Mouse (Mus musculus) kidney, postnatal 25 days (tissue): ENCODE measurements around the gene Kit.

ENCODE experiments used
- DNase-seq, 2 experiments: peaks; one replicate each; pipeline ENCODE4 v3.0.0; 2021; ENCODE audit warnings: mixed read lengths in 2 of 2

The Kit gene

DNA sequence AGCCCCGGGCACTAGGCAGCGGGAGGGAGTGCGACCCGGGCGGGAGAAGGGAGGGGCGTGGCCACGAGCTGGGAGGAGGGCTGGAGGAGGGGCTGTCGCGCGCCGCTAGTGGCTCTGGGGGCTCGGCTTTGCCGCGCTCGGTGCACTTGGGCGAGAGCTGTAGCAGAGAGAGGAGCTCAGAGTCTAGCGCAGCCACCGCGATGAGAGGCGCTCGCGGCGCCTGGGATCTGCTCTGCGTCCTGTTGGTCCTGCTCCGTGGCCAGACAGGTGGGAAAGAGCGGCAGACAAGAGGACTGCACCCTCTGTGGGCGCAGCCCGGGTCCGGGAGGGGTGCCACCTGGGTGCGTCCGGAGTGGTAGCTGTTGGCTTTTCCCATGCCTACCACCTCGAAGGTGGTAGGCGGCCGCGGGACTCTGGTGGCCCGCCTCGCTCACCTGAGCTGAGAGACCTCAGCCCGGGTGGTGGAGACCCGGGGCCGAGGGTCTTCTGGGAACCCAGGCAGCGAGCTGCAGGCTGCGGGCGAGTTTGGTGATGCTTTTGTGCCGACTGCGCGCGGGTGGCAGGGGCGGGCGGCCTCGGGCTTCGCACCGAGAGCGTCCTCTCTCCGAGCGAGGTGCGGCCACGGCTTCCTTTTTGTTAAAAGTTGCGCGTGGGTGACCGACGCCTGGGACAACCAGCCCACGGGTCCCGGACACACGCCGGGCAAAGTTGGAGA is at the start of gene Kit:
Gene Kit, plus strand, starts transcription at position 65 of the 715 bp plus-strand sequence.
- DNase-seq: peak; percentile 74 to 77

GRCm38 (mm10) chr5:75536156-75536555 is 38.6 kb upstream of the Kit start:
- no peak for DNase-seq

DNA sequence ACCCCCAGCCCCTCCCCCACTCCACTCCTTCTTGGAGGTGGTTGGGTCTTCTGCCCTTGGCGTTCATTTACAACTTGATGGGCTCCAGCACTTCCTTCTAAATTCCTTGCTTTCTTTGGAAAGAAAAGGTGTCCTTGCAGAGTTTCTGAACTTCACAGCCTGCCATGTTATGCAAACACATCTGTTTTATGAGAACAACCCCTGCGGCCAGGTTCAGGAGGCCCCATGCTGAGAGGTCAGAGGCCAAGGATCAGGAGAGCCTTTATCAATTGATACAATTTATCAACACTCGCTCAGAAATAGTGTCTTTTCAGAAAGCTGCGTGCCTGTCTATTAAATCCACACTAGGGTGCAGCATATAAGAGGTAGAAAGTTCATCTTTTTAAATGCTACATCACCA is 37.0 kb upstream of the Kit start:
- DNase-seq: no peak

DNA sequence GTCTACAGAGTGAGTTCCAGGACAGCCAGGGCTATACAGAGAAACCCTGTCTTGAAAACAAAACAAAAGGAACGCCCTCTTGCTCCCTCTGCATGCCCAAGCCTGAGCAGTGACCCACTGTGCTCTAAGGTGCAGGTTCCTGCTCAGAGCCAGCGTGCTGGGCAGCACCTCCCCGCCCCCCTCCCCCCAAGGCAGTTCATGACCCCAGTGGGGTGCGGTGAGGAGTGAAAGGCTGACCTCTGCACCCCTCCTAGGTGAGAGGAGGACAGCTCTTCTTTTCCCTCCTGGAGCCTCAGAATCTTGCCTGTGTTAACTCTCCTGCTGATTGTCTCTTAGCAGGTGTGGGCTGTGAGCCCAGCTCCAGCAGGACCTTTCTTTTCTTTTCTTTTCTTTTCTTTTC is 36.3 kb upstream of the Kit start:
- DNase-seq: peak; percentile 4 to 51

DNA sequence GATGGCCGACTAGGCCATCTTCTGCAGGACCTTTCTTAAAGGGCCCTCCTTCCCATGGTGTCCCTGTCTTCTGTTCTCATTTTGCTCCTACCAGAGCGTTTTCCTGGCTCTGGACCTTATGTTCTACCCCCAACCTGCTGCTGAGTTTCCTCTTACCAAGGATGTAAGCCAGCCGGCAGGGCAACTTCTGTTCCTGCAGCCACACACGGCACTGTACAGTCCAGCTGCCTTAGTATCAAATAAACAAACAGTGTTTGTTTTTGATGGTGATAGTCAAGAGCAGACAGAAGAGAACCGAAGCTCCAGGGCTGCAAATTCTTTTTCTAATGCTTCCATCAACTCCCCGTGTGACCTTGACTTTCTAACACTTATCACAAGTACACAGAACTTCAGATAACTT is 35.6 kb upstream of the Kit start:
- no peak for DNase-seq

DNA sequence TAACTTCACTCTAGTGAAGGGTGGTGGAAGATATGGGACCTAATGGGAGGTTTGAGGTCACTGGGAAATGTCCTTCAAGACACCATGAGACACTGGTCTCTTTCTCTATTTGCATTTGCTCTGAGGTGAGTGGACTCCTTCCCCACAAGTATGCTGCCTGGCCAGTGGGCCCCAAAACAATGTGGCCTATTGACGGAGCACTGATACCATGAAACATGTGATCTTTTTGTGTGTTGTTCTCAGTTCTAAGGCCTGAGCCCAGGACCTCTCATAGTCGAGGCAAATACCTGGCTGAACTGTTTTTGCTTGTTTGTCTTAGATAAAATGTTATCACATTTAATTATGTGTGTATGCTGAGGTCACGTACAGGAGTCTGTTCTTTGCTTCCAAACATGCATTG is 31.0 kb upstream of the Kit start:
- DNase-seq: no peak

DNA sequence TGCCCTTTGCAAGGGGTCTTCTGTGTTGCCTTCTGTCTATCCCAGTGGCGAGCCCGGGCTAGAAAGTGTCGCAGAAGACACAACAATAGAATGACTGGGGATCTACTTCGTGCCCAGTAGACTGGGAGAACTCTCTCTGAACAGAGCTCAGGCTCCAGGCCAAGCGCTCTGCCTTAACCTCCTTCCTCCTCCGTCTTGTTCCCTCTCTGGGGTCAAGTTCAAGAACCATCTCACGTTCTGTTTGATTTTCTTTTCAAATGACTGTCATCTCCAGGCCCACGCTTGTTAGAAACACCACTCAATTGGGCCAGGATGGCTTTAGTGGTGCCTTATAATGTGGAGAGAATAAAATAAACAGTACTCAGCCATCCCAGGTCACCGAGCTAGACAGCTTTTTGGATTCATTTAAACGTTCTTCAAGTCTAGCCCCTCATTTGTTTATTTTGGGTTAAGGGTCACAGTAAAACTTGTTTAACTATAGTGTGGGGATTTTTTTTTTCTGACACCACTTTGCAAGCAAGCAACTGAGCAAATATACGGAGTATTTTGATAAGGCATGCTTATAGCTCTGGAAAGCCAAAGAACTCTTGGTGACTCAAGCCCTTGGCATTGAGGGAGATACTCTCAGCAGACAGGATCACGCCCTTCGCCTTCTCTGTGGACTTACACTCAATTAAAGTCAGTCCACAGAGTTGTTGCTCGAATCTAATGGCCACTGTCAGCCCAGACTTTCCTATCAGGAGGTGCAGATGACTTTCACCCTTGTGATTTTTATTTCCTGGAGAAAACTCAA is 30.0 kb upstream of the Kit start:
- no peak for DNase-seq

DNA sequence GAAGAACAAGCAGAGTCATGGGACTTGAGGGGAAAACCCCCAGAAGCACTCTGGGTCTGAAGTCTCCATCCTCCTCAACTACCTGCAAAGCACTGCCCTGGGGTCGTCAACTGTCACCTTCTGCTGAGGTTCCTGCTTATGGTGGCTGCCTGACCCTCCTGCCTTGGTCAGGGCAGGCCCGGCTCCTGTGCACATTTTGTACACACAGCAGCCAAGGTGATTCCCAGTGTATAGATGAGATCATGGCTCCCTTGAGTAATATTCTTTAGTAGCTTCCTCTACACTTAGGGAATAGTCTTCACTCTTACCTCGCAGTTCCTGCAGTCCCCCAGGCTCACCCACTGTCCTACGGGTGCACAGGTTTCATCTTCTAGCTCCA is 29.5 kb upstream of the Kit start:
- no peak for DNase-seq

GRCm38 (mm10) chr5:75553021-75553420 is 21.7 kb upstream of the Kit start:
- no peak for DNase-seq

DNA sequence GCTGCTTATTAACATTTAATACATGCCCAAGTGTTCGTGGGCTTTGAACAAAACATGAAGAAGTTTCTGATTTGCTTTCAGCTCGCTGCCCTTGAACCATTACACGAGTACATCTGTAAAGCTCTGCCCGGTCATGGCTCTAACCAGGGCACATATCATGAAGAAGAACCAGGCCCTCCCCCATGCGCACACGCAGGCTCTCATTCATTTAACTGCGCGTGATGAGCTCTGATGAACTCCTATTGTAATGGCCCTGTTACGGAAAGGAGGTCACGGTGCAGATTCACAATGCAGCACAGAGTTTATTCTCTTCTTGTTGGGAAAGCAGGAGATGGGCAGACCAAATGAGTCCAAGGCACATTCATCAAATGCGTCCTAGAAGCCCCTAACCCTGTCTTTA is 17.1 kb upstream of the Kit start:
- DNase-seq: no peak

DNA sequence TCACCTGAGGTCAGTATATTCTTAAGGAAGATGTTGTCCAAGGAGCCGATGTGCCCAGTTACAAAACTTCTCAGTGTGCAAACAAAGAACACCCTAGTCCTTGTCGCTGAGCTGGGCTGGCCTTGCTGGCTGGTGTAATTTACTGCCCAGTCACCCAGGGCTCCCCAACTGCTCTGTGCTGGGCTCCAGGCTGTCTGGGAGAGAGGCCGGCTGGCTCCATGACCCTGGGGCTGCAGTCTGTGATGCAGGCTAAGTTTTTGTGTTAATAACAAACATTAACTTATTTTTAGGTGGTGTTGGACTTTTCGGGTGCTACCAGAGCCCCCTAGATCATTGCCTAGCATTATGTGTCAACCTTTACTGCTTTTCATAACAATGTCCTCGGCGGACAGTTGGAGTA is 15.4 kb upstream of the Kit start:
- peak; percentile 22 to 53 for DNase-seq

DNA sequence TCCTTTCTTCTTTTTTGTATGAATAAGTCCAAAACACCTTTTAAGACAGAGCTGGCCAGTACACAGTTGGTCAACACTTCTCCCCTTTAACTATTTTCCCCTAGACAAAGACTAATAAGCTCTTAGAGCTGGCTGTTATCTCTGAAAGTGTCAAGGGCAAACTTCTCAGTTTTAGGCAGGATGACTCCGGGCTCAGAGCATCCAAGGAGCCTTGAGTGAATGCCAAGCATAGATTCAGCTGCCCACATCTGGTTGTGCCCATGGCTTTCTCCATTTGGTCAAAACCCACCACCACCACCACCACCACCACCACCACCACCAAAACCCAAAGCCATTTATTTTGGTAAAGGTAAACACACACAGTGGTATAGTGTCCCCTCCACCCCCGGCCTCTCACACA is 13.5 kb upstream of the Kit start:
- DNase-seq: no peak

- no peak for DNase-seq
Measured at GRCm38 (mm10) chr5:75574151-75574851, 415 bp upstream of the Kit start.

DNA sequence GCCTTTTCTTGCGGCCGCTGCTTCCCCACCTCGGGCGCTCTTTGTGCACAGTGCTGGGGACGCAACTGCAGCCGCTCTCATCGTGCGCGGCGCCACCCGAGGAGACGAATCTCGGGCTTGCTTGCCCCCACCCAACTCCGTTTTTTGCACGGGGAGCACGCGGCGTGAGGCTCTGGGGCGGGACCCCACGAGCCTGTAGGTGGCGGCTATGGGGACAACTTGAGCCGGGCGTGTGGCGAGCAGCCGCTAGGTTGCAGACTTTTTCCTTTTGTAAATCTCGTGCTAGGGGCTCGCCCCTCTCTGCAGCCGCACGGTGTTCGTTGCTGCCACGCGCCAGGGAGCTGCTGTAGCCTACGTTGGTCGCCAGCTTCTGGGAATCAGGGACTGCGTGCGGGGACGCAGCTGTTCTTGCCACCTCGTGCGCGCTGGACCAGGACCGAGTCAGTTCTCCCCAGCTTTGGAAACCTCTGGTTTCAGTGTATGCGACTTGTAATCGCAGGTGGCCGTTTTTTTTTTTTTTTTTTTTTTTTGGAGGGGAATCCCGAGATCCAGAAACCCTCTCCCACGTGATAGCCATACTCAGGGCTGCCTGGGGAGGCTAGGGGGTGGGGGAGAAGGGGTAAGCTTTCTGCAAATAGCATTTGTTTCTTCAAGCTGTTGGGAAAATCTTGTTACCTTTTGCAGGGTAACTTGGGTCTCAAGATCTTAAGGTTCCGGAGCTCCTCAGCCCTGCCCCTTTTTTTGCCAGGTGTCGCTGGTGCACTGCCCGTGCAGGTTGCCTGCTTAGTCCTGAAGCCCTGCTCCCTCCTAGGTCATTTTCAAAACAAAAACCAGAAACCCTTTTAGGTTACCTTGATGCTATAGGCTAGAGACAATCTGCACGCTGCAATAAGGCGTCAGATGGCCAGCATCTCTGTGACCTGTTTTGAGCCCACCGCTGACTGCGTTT is 1.1 kb downstream of the Kit start:
- peak; percentile 41 to 47 for DNase-seq

GRCm38 (mm10) chr5:75576741-75577140 is 2.0 kb downstream of the Kit start:
- DNase-seq: no peak

- DNase-seq: no peak
Measured at GRCm38 (mm10) chr5:75578141-75578540, 3.4 kb downstream of the Kit start.

DNA sequence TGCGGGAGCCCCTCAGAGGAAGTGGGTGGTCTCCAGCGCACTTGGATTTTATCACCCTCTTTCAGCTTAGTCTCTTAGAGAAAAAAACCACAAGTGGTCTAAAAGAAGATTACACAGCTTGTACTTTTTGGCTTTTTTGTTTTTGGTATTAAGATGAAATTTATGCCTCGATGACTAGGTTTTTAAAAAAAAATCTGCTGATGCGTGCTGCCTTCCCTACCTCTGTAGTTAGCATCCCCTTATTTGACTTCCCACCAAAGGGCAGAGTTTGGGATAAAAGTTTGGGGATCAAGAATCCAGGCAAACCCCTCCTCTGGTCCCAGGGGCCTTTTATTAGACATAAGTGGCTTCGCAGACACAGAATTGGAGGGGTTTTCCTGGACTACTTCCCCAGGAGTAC is 4.5 kb downstream of the Kit start:
- no peak for DNase-seq

- no peak for DNase-seq
Measured at GRCm38 (mm10) chr5:75579646-75580268, 5.0 kb downstream of the Kit start.

DNA sequence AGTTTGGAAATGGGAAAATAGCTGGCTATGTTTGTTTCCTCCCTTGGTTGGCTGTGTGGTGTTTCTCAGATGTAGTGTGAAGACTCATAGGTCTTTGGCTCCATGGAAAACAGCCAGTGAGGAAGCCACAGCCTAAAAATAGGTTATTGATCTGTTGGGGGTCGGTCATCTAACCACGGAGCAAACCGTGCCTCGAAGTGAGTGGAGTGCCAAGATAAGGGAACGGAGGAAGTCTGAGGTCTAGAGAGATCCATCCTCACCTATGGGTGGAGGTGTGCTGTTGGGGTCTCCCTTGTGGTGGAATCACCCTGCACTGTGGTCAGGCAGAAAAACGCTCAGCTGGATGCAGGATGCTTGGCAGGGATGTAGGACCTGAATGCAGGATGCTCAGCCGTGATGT is 7.2 kb downstream of the Kit start:
- peak in 1 of 2 experiments; percentile 13 for DNase-seq

- DNase-seq: no peak
Measured at GRCm38 (mm10) chr5:75587781-75588180, 13.1 kb downstream of the Kit start.

DNA sequence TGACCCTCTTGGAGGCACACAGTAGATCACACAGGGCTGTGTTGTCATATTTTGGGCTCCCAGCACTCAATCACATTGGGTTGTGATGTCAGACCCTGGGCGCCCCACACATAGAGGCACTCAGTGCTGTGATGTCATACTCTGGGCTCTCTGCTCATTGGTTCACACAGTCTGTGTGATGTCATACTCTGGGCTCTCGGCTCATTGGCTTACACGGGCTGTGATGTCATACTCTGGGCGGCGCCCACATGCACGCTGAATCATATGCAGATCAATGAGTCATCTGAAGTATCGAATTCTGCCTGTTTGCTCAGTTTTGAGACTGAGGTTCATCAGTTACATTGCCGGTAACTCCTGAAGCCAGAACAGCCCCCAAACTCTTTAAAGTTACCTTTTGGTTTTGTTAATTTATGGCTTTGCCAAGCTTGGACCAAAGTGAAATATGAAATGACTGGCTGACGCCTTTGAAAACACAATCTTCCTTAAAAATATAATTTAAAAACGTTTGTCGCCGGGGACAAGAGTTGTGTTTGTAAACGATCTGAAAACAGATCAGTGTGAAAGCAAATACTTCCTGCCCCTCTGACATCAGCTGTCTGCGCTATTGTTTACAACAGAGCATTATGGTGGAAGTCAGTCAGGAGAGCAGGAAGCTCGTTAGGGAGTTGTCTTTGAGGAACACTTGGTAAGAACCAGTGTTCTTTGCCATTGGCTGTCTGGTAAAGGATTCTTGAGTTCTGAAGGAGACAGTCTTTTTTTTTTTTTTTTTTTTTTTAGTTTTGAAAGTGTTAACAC is 15.0 kb downstream of the Kit start:
- no peak for DNase-seq
